Mouse (Mus musculus) MEL (cell line): Measurements from ENCODE around the gene Lypd5. TPM values are rescaled to one million over a fixed set of nuclear protein-coding genes. Genes with fewer than 3 reads are reported as not detected.
A peak's percentile ranks its signal among the peaks of the same experiment; 100 is the strongest.

ENCODE experiments used
- DNase-seq: peaks from one replicate; pipeline ENCODE4 v3.0.0; 2011; ENCODE audit warnings: low read depth, low spot score
- H3K27ac ChIP-seq: 2 replicates; pipeline ENCODE4 v1.5.1; 2012; ENCODE audit warnings: low read depth, mild to moderate bottlenecking, control low read depth, low read length, moderate library complexity; ENCODE audit not compliant: control insufficient read depth
- H3K27me3 ChIP-seq, 2 experiments: fragments of 150-350 bp in 1 of 2; sonication (generic) in 1 of 2; 2 replicates each; pipeline ENCODE4 v1.6.1; 2012; ENCODE audit warnings: low read length in 2 of 2, mild to moderate bottlenecking in 2 of 2, improper control_type of control experiment in 1 of 2, moderate library complexity in 1 of 2; ENCODE audit not compliant: insufficient read depth in 2 of 2, control insufficient read depth in 1 of 2
- H3K36me3 ChIP-seq, 2 experiments: 2 replicates each; pipeline ENCODE4 v1.6.1; 2012 to 2014; ENCODE audit warnings: low read length in 2 of 2, improper control_type of control experiment in 1 of 2, inconsistent platforms in 1 of 2, mild to moderate bottlenecking in 1 of 2; ENCODE audit not compliant: insufficient read depth in 2 of 2, control insufficient read depth in 1 of 2
- H3K4me1 ChIP-seq, 2 experiments: fragments of 150-350 bp in 1 of 2; sonication (generic) in 1 of 2; 2 replicates each; pipeline ENCODE4 v1.6.1; 2012; ENCODE audit warnings: low read length in 2 of 2, improper control_type of control experiment in 1 of 2, mild to moderate bottlenecking in 1 of 2; ENCODE audit not compliant: insufficient read depth in 2 of 2, control insufficient read depth in 1 of 2
- H3K4me3 ChIP-seq, 2 experiments: fragments of 150-350 bp in 1 of 2; sonication (generic) in 1 of 2; 2 replicates each; pipeline ENCODE4 v1.5.1; 2012; ENCODE audit warnings: low read depth in 2 of 2, low read length in 2 of 2, mild to moderate bottlenecking in 2 of 2, moderate library complexity in 2 of 2, control low read depth in 1 of 2, improper control_type of control experiment in 1 of 2; ENCODE audit not compliant: control insufficient read depth in 1 of 2, insufficient read depth in 1 of 2
- H3K79me2 ChIP-seq: 2 replicates; pipeline ENCODE4 v1.6.1; 2012; ENCODE audit warnings: mild to moderate bottlenecking, low read length, moderate library complexity; ENCODE audit not compliant: control insufficient read depth, poor library complexity, insufficient read depth
- H3K9ac ChIP-seq: 2 replicates; pipeline ENCODE4 v1.6.1; 2012; ENCODE audit warnings: low read depth, mild to moderate bottlenecking, control low read depth, low read length, moderate library complexity; ENCODE audit not compliant: control insufficient read depth, poor library complexity, severe bottlenecking
- H3K9me3 ChIP-seq: fragments of 150-350 bp; sonication (generic); replicated peaks from 2 replicates; pipeline ENCODE4 v1.6.1; 2012; ENCODE audit warnings: mild to moderate bottlenecking, low read length, improper control_type of control experiment, moderate library complexity; ENCODE audit not compliant: insufficient read depth
- BHLHE40 ChIP-seq: IDR thresholded peaks from 2 replicates; pipeline ENCODE4 v1.6.1; 2012; ENCODE audit warnings: low read depth, mild to moderate bottlenecking, inconsistent platforms, low read length, improper control_type of control experiment, borderline replicate concordance
- CHD2 ChIP-seq: IDR thresholded peaks from 2 replicates; pipeline ENCODE4 v1.6.1; 2011; ENCODE audit warnings: low read length, improper control_type of control experiment
- CTCF ChIP-seq, 3 experiments: IDR thresholded peaks in 2 of 3; conservative IDR thresholded peaks in 1 of 3; 2 replicates each; pipeline ENCODE4 v1.5.1; 2011 to 2012; ENCODE audit warnings: low read length in 3 of 3, low read depth in 2 of 3, mild to moderate bottlenecking in 2 of 3, improper control_type of control experiment in 1 of 3, inconsistent platforms in 1 of 3, mixed read lengths in 1 of 3, moderate library complexity in 1 of 3; ENCODE audit not compliant: control insufficient read depth in 1 of 3, insufficient read depth in 1 of 3, poor library complexity in 1 of 3, severe bottlenecking in 1 of 3
- E2F4 ChIP-seq: IDR thresholded peaks from 2 replicates; pipeline ENCODE4 v1.6.1; 2011; ENCODE audit warnings: low read depth, low read length, improper control_type of control experiment, borderline replicate concordance
- ETS1 ChIP-seq: IDR thresholded peaks from 2 replicates; pipeline ENCODE4 v1.6.1; 2012; ENCODE audit warnings: low read depth, mild to moderate bottlenecking, inconsistent platforms, low read length, improper control_type of control experiment, moderate library complexity
- GATA1 ChIP-seq: IDR thresholded peaks from 2 replicates; pipeline ENCODE4 v1.6.1; 2011; ENCODE audit warnings: low read depth, low read length, improper control_type of control experiment
- JUND ChIP-seq: IDR thresholded peaks from 2 replicates; pipeline ENCODE4 v1.6.1; 2011; ENCODE audit warnings: low read depth, mild to moderate bottlenecking, improper control_type of control experiment, low read length
- MAFK ChIP-seq: IDR thresholded peaks from 2 replicates; pipeline ENCODE4 v1.6.1; 2011; ENCODE audit warnings: low read depth, mild to moderate bottlenecking, low read length, improper control_type of control experiment, borderline replicate concordance
- MAZ ChIP-seq: IDR thresholded peaks from 2 replicates; pipeline ENCODE4 v1.6.1; 2012; ENCODE audit warnings: low read depth, mild to moderate bottlenecking, inconsistent platforms, low read length, improper control_type of control experiment
- MYB ChIP-seq: IDR thresholded peaks from 2 replicates; pipeline ENCODE4 v1.6.1; 2011; ENCODE audit warnings: mild to moderate bottlenecking, low read depth, low read length, improper control_type of control experiment
- POLR2AphosphoS5 ChIP-seq: IDR thresholded peaks from 2 replicates; pipeline ENCODE4 v1.6.1; 2012; ENCODE audit warnings: low read depth, borderline replicate concordance, mild to moderate bottlenecking, inconsistent platforms, low read length, moderate library complexity, mixed read lengths
- RCOR1 ChIP-seq: IDR thresholded peaks from 2 replicates; pipeline ENCODE4 v1.6.1; 2012; ENCODE audit warnings: low read depth, mild to moderate bottlenecking, inconsistent platforms, low read length, improper control_type of control experiment
- SIN3A ChIP-seq: IDR thresholded peaks from 2 replicates; pipeline ENCODE4 v1.6.1; 2012; ENCODE audit warnings: low read length, improper control_type of control experiment, inconsistent platforms
- USF1 ChIP-seq: IDR thresholded peaks from 2 replicates; pipeline ENCODE4 v1.6.1; 2014; ENCODE audit warnings: low read depth, mild to moderate bottlenecking, inconsistent platforms, low read length, improper control_type of control experiment, moderate library complexity
- USF2 ChIP-seq, 2 experiments: IDR thresholded peaks; 2 replicates each; pipeline ENCODE4 v1.6.1; 2011 to 2012; ENCODE audit warnings: improper control_type of control experiment in 2 of 2, low read length in 2 of 2, borderline replicate concordance in 1 of 2, inconsistent platforms in 1 of 2, low read depth in 1 of 2, mild to moderate bottlenecking in 1 of 2; ENCODE audit not compliant: insufficient read depth in 1 of 2
- ZC3H11A ChIP-seq: IDR thresholded peaks from 2 replicates; pipeline ENCODE4 v1.6.1; 2012; ENCODE audit warnings: low read depth, mild to moderate bottlenecking, inconsistent platforms, low read length, improper control_type of control experiment
- ZNF384 ChIP-seq: IDR thresholded peaks from 2 replicates; pipeline ENCODE4 v1.6.1; 2012; ENCODE audit warnings: low read depth, mild to moderate bottlenecking, inconsistent platforms, low read length, improper control_type of control experiment
- polyA plus RNA-seq, 2 experiments: library from polyadenylated mRNA; stranded (reverse) in 1 of 2; unstranded in 1 of 2; fragments of >175 nt in 1 of 2; fragments of >200 nt in 1 of 2; gene quantifications; 2 replicates each; pipeline versions ENCODE4 v1.2.1 to v1.2.4; 2012; ENCODE audit warnings: low replicate concordance in 2 of 2, low read depth in 1 of 2; ENCODE audit not compliant: insufficient read length in 2 of 2, insufficient read depth in 1 of 2, missing spikeins in 1 of 2
- total RNA-seq: library from RNA; depleted of rRNA; stranded (reverse); fragments of 300-350 nt; gene quantifications from 2 replicates; pipeline ENCODE4 v1.2.3, GENCODE M21; 2012

Gene Lypd5
- total and polyA plus RNA-seq, 3 experiments, result not detected

DNA sequence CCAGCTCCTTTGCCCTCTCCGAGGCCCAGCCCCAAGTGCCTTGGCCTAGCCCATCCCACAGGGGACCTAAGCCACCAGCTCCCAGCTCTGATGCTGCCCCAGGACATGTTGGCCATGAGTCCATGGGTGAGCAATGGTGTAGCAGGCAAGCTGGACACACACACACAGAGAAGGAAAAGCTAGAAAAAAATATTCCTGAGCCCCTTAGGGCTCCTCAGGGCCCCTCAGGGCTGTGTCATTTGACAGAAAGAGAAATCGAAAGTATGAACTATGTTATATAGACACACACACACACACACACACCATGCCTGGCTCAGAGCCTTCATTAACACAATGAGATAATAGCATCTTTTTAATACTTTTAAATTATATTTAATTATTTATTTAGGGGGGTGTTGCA lies 31.4 kb downstream of the Lypd5 start:
- Histone ChIP-seq H3K4me1 (peaks cover 11 to 49% of the 10 kb centered on the region in 2 experiments), H3K4me3 (no peak overlapping the region), H3K9ac (no peak overlapping the region), H3K36me3 (peaks cover 22 to 49% of the 10 kb centered on the region in 2 experiments), H3K9me3 (no peaks in the 10 kb centered on the region), H3K27ac (no peak overlapping the region), H3K79me2 (peaks cover 13% of the 10 kb centered on the region), H3K27me3 (no peaks in the 10 kb centered on the region)
- no peak for DNase-seq
- no peak for TF ChIP-seq ZNF384
- no peak for TF ChIP-seq SIN3A
- TF ChIP-seq BHLHE40, result no peak
- TF ChIP-seq JUND, result no peak
- no peak for TF ChIP-seq MAZ
- TF ChIP-seq MAFK, result no peak
- no peak for TF ChIP-seq GATA1
- TF ChIP-seq MYB, result no peak
- TF ChIP-seq CHD2, result no peak
- TF ChIP-seq POLR2AphosphoS5, result no peak
- TF ChIP-seq RCOR1, result no peak
- TF ChIP-seq USF2 (IDR thresholded peaks at IDR 0.05; ENCODE audit: borderline replicate concordance in 1 of 2, insufficient read depth in 1 of 2, low read depth in 1 of 2, low read length in 2 of 2), result no peak
- no peak for TF ChIP-seq USF1
- no peak for TF ChIP-seq CTCF (IDR thresholded peaks at IDR 0.05 in 2 of 3, conservative IDR thresholded peaks at IDR 0.05 in 1 of 3; ENCODE audit: control insufficient read depth in 1 of 3, insufficient read depth in 1 of 3, low read depth in 2 of 3, low read length in 3 of 3, poor library complexity in 1 of 3, severe bottlenecking in 1 of 3)
- TF ChIP-seq ZC3H11A, result no peak
- TF ChIP-seq ETS1, result no peak

DNA sequence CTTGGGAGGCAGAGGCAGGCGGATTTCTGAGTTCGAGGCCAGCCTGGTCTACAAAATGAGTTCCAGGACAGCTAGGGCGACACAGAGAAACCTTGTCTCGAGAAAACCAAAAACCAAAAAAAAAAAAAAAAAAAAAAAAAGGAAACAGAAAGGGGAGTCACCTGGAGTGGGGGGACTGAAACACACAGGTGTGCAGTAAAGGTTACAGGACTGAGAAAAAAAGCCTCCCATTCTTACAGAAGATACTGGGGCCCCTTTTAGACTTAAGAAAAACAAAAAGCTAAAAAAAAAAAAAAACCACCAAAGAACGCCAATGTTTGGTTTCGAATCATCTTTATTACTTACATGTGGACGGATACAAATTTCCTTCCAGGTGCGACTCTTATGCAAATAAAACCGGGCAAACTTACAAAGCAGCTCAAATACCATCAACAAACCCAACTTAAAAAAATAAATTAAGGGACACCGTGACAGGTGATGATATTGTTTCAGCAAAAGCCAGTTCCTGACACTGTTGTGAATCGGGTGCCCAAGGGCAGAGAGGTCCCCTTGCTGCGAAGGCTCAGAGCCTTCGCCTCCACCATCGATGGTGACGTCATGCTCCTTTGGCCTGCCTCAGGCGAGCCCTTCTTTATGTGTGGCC lies 33.9 kb downstream of the Lypd5 start:
- H3K9ac ChIP-seq, result no peak overlapping the region
- no peak overlapping the region for H3K27ac ChIP-seq
- peaks cover 22 to 54% of the 10 kb centered on the region in 2 experiments for H3K36me3 ChIP-seq
- TF ChIP-seq ZNF384 (0 out of 2 replicates have a peak, but pooled peaks have one; percentile 44), E2F4 (no peak)
- peaks cover 8 to 52% of the 10 kb centered on the region in 2 experiments for H3K4me1 ChIP-seq
- DNase-seq, result peak; percentile 22
- H3K79me2 ChIP-seq, result peaks cover 6% of the 10 kb centered on the region
- no peaks in the 10 kb centered on the region for H3K9me3 ChIP-seq
- no peak overlapping the region for H3K4me3 ChIP-seq
- H3K27me3 ChIP-seq, result no peaks in the 10 kb centered on the region
